Mouse (Mus musculus) thymus, adult 2 months (tissue): ENCODE results near the gene Chit1.

ENCODE experiments used
- CTCF ChIP-seq: fragments of 200-500 bp; IDR thresholded peaks from 2 replicates; pipeline ENCODE4 v1.5.1; 2012; ENCODE audit warnings: mild to moderate bottlenecking, control low read depth, low read length, moderate library complexity, borderline replicate concordance; ENCODE audit not compliant: control insufficient read depth, poor library complexity, insufficient read depth; ENCODE audit errors: extremely low read depth
- POLR2A ChIP-seq: fragments of 200-500 bp; IDR thresholded peaks from 2 replicates; pipeline ENCODE4 v1.6.1; 2012; ENCODE audit warnings: mild to moderate bottlenecking, low read length, control low read depth, moderate library complexity; ENCODE audit not compliant: control insufficient read depth, poor library complexity, insufficient read depth; ENCODE audit errors: extremely low read depth

GRCm38 (mm10) chr1:134101593-134101992 is 9.4 kb upstream of the Chit1 start:
- no peak for TF ChIP-seq POLR2A
- no peak for TF ChIP-seq CTCF
